Mouse (Mus musculus) heart, embryonic 13.5 days (tissue): ENCODE data around the gene Pola1. TPM values are rescaled to one million over a fixed set of nuclear protein-coding genes. Genes with fewer than 3 reads are reported as not detected.

ENCODE experiments used
- ATAC-seq: fragments of 200-750 bp; cut with Nextera tagmentation; 2 replicates; pipeline ENCODE4 v1.8.0; 2017; ENCODE audit warnings: moderate TSS enrichment; ENCODE audit not compliant: insufficient number of reproducible peaks, low FRiP score, low TSS enrichment; ENCODE audit errors: extremely low read depth
- H3K27ac ChIP-seq: fragments of 300-500 bp; sonication (generic); replicated peaks from 2 replicates; pipeline ENCODE4 v1.5.1; 2015; ENCODE audit warnings: moderate library complexity, mild to moderate bottlenecking, inconsistent platforms
- H3K27me3 ChIP-seq: fragments of 300-500 bp; sonication (generic); replicated peaks from 2 replicates; pipeline ENCODE4 v1.6.1; 2015; ENCODE audit warnings: mild to moderate bottlenecking, inconsistent platforms
- H3K36me3 ChIP-seq: fragments of 300-500 bp; sonication (generic); 2 replicates; pipeline ENCODE4 v1.6.1; 2015; ENCODE audit warnings: mild to moderate bottlenecking, inconsistent platforms
- H3K4me1 ChIP-seq: fragments of 300-500 bp; sonication (generic); 2 replicates; pipeline ENCODE4 v1.6.1; 2015; ENCODE audit warnings: inconsistent platforms
- H3K4me2 ChIP-seq: fragments of 300-500 bp; sonication (generic); 2 replicates; pipeline ENCODE4 v1.6.1; 2015; ENCODE audit warnings: inconsistent platforms, mild to moderate bottlenecking, moderate library complexity
- H3K4me3 ChIP-seq: fragments of 300-500 bp; sonication (generic); 2 replicates; pipeline ENCODE4 v1.5.1; 2015; ENCODE audit warnings: moderate library complexity, mild to moderate bottlenecking, inconsistent platforms
- H3K9ac ChIP-seq: fragments of 300-500 bp; sonication (generic); 2 replicates; pipeline ENCODE4 v1.6.1; 2015; ENCODE audit warnings: inconsistent platforms, mild to moderate bottlenecking, moderate library complexity
- H3K9me3 ChIP-seq: fragments of 300-500 bp; sonication (generic); 2 replicates; pipeline ENCODE4 v1.6.1; 2016; ENCODE audit warnings: inconsistent platforms
- WGBS: fragments of 180-500 bp; shearing (Covaris S2); methylation state at CpG from one replicate; pipeline ENCODE4 v1.1.7; 2015; ENCODE audit warnings: mixed read lengths; 5-methylcytosine and 5-hydroxymethylcytosine counted together
- polyA plus RNA-seq: library from polyadenylated mRNA; unstranded; fragments of >200 nt; fragmentation: Nextera tagmentation; extraction: Ambion mirVana; gene quantifications from 2 replicates; pipeline ENCODE4 v1.2.1, GENCODE M21; 2015

The Pola1 gene
- polyA plus RNA-seq, 1 experiment from 2014 or later: 9.8 TPM

DNA sequence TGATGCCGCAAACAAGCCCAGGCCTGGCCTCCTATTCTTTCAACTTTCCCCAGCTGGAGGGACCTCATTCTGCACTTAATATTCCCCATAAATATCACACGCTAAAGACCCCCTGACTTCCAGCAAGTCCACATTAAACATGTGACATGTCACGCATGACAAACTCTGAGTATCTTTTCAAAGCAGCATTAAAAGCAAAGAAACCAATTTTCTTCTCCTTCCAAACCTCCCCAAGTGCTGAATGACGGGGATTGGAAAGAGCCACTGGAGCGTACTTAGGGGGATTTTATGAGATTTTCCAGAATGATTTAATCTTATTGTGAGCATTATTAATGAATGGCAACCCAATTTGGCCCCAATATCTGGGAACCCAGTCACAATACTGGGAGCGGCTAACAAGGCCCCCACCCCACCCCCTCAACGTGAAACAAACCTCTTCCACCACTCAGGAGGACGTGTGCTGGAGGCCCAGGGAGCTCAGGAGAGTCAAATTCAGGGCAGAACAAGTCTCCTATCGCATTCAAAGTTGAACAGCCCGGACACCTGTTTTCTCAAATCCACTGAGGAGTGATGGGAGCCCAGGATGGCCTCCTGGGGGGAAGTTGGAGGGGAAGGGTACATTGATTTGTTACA is 331.7 kb downstream of the Pola1 start:
- ATAC-seq: no peak
- 17% methylated on average over 10 of the region's 10 CpGs for WGBS
- Histone ChIP-seq H3K4me1 (peaks cover 6% of the 10 kb centered on the region; the same call in 1 of the 2 replicates), H3K4me3 (no peak overlapping the region), H3K9me3 (no peaks in the 10 kb centered on the region), H3K4me2 (no peak overlapping the region), H3K27me3 (peaks cover 91% of the 10 kb centered on the region), H3K9ac (no peak overlapping the region), H3K27ac (no peak overlapping the region), H3K36me3 (no peaks in the 10 kb centered on the region)

DNA sequence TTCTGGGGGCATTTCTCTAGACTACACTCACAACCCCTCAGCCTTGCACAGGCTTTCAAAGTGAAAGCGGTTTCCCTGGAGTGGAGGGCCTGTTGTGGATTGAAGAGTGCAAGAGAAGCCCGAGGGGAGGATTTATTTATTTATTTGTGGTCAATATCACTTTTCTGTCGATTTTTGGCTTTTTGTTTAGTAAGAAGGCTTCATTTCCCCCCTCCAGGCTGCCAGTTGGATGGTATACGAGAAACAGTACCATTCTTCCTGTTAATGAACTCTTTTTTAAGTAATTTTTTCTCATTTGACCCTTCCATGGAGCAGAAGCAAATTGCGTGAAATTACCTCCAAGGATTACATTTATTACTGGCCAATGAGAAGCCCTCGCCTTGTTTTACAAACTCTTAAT is 332.2 kb downstream of the Pola1 start:
- Histone ChIP-seq H3K9ac (no peak overlapping the region), H3K4me2 (peak overlapping the region; percentile 66), H3K4me1 (peaks cover 6% of the 10 kb centered on the region; the same call in 1 of the 2 replicates), H3K4me3 (peak overlapping the region; percentile 46; the same call in 1 of the 2 replicates), H3K27me3 (peaks cover 93% of the 10 kb centered on the region), H3K27ac (no peak overlapping the region), H3K9me3 (no peaks in the 10 kb centered on the region), H3K36me3 (no peaks in the 10 kb centered on the region)
- ATAC-seq: no peak
- WGBS: 22% methylated on average over 6 of the region's 6 CpGs

DNA sequence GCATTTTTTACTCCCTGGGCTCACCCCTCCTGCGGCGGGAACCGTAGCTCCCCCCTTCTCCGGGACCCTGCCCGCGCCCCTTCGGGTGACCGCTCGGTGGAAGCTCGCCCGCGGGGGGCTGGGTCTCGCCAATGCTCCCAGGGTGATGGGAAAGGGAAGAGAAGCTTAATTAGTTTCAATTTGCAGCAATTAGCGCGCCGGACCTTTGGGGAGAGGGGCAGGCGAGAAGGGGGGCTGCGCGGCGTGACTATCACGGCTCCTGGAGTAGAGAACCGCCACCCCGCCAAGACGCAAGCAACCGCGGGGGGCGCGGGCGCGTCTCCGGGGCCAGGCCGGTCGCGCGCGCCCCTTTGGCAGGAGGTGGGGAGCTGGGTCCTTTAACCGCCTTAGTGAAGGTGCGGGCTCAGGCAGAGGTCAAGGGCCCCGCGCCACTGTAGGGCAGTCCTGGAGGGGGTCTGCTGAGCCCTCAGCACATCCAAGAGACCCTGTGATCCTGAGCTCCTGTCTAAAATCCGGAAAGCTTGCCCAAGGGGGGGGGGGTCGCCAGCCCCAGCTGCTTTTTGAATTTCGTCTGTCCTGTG is 332.8 kb downstream of the Pola1 start:
- WGBS: 13% methylated on average over 43 of the region's 43 CpGs
- peak overlapping the region; percentile 66 for H3K4me2 ChIP-seq
- H3K9ac ChIP-seq: no peak overlapping the region
- H3K27me3 ChIP-seq: peaks cover 96% of the 10 kb centered on the region
- H3K27ac ChIP-seq: no peak overlapping the region
- H3K4me1 ChIP-seq: peaks cover 6% of the 10 kb centered on the region; the same call in 1 of the 2 replicates
- no peak for ATAC-seq
- no peaks in the 10 kb centered on the region for H3K9me3 ChIP-seq
- no peaks in the 10 kb centered on the region for H3K36me3 ChIP-seq
- H3K4me3 ChIP-seq: peak overlapping the region; percentile 46

DNA sequence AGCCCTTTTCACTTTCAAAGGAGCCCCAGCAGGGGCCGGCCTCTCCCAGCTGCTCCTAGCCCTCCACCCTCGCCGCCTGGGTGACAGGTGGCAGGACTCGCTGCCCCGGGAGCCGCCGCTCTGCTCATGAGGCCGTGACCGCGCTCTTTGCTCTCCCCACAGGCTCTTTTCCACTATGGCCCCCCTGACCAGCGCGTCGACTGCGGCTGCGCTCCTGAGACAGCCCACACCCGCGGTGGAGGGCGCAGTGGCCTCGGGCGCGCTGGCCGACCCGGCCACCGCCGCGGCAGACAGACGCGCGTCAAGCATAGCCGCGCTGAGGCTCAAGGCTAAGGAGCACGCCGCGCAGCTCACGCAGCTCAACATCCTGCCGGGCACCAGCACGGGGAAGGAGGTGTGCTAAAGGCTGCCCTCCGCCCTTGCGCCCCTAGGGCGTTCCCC is 334.9 kb downstream of the Pola1 start:
- H3K9me3 ChIP-seq: no peaks in the 10 kb centered on the region
- whole genome bisulfite sequencing: 11% methylated on average over 38 of the region's 40 CpGs
- no peak for ATAC-seq
- H3K9ac ChIP-seq: no peak overlapping the region
- H3K27ac ChIP-seq: no peak overlapping the region
- H3K4me2 ChIP-seq: peak overlapping the region; percentile 69
- H3K27me3 ChIP-seq: peaks cover 100% of the 10 kb centered on the region
- no peaks in the 10 kb centered on the region for H3K36me3 ChIP-seq
- peak overlapping the region; percentile 44 for H3K4me3 ChIP-seq
- peaks cover 6% of the 10 kb centered on the region; the same call in 1 of the 2 replicates for H3K4me1 ChIP-seq

DNA sequence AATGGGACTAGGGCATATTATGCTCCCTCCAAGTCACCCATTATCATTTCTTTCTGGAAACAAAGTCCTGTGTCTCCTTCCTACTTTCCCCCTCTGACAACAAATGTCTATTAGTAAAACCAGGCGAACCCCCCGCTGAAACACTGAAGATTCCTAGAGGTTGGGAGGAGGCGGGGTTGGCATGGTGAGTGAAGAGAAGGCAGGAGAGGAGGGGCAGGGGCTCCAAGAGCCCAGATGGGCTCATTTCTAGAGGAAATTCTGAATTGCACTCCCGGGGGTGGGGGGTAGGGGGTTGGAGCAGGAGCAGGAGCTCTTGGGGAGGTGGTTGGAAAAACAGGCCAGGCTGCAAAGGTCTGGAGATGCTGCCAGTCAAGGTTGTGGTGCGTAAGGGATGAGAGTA is 336.1 kb downstream of the Pola1 start:
- peaks cover 6% of the 10 kb centered on the region; the same call in 1 of the 2 replicates for H3K4me1 ChIP-seq
- peaks cover 100% of the 10 kb centered on the region for H3K27me3 ChIP-seq
- H3K9ac ChIP-seq: no peak overlapping the region
- H3K27ac ChIP-seq: no peak overlapping the region
- H3K4me3 ChIP-seq: no peak overlapping the region
- H3K9me3 ChIP-seq: no peaks in the 10 kb centered on the region
- H3K36me3 ChIP-seq: no peaks in the 10 kb centered on the region
- no peak for ATAC-seq
- no peak overlapping the region for H3K4me2 ChIP-seq
- WGBS: 2% methylated on average over 5 of the region's 5 CpGs

DNA sequence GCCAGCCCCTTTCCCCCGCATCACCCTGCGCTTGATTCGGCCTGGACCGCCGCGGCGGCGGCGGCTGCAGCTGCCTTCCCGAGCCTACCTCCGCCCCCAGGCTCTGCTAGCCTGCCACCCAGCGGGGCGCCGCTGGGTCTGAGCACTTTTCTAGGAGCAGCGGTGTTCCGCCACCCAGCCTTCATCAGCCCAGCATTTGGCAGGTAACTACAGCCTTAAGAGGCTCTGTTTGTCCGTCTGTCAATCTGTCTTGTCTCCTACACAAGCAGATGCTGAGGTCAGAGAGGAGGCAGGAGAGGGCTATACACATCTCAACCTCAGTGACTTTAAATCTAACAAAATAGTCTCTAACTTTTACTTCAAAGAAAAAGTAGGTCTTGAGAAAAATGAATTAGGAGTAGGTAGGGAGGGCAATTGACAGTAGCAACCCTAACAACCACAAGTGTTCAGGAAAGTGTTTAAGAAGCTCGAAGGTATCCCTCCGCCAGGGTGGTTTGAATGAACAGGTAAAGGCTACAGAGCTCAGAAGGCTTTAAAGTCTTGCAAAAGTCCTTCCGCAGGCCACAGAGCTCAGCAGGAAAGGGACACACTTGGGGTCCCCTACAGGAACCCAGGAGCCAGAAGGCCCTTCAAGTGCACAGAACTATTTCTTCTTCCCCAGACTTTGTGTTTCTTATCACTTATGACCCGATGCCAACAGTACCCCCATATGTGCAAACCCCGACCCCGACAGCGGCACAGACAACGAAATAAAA is 337.0 kb downstream of the Pola1 start:
- Histone ChIP-seq H3K9me3 (no peaks in the 10 kb centered on the region), H3K4me1 (peaks cover 6% of the 10 kb centered on the region; the same call in 1 of the 2 replicates), H3K36me3 (no peaks in the 10 kb centered on the region), H3K4me2 (no peak overlapping the region), H3K4me3 (no peak overlapping the region), H3K9ac (no peak overlapping the region), H3K27me3 (peaks cover 100% of the 10 kb centered on the region), H3K27ac (no peak overlapping the region)
- WGBS: 9% methylated on average over 25 of the region's 25 CpGs
- no peak for ATAC-seq

DNA sequence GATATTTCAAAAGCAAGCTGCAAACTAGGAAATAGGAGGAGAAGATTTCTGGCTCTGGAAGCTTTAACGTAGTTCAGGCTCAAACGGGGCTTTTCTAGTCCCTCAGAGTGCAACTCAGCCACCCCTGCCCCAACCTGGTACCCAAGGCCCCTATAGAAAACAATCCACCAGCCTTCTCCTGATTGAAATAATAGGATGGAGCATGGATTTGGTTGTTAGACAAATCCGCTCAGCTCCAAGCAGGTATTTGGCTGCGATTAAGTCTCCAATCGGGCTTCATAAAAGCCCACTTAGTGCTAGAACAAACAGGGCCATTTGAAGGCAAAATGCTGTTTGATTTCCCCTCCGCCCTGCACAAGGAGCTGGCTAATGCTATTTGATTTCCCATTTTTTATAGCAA is 339.9 kb downstream of the Pola1 start:
- Histone ChIP-seq H3K4me3 (no peak overlapping the region), H3K9ac (no peak overlapping the region), H3K4me1 (peaks cover 10% of the 10 kb centered on the region), H3K27ac (no peak overlapping the region), H3K27me3 (peaks cover 100% of the 10 kb centered on the region), H3K9me3 (no peaks in the 10 kb centered on the region), H3K4me2 (no peak overlapping the region), H3K36me3 (no peaks in the 10 kb centered on the region)
- WGBS: 8% methylated on average over 6 of the region's 6 CpGs
- ATAC-seq: no peak

DNA sequence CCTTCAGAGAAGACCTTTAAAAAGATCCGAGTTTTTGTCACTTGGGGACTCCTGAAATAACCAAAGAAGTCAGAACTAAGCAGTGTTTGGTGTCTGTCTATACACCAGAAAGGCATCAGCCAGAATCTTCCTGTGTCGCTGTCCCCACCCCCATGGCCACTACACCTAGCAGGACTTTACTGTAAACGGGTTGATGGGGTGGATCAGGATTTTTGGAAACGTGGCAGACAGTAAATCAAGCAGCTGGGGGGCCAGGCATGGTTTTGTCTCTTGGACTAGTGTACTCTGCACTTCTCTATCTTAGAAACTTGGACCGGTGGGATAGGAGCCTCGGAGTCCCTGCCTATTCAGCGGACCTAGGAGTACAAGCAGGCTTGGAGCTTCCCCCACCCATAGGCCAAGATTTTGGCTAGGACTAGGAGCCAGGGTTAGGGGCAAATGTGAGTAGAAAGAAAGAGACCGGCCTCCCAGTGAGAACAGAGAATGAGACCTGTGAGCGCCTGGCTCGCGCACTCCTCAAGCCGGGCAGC is 342.0 kb downstream of the Pola1 start:
- Histone ChIP-seq H3K27me3 (peaks cover 100% of the 10 kb centered on the region), H3K27ac (no peak overlapping the region), H3K36me3 (no peaks in the 10 kb centered on the region), H3K9ac (no peak overlapping the region), H3K4me3 (no peak overlapping the region), H3K4me2 (no peak overlapping the region), H3K4me1 (peaks cover 10% of the 10 kb centered on the region), H3K9me3 (no peaks in the 10 kb centered on the region)
- ATAC-seq: no peak
- 15% methylated on average over 12 of the region's 12 CpGs for WGBS

DNA sequence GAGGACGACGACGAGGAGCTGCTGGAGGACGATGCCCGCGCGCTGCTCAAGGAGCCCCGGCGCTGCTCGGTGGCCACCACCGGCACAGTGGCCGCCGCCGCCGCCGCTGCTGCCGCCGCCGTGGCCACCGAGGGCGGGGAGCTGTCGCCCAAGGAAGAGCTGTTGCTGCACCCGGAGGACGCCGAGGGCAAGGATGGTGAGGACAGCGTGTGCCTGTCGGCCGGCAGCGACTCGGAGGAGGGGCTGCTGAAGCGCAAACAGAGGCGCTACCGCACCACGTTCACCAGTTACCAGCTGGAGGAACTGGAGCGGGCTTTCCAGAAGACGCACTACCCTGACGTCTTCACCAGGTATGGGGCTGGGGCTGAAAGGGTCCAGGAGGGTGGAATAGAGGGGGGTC is 342.9 kb downstream of the Pola1 start:
- peak overlapping the region; percentile 76 for H3K4me2 ChIP-seq
- H3K27me3 ChIP-seq: peaks cover 100% of the 10 kb centered on the region
- H3K36me3 ChIP-seq: no peaks in the 10 kb centered on the region
- WGBS: 8% methylated on average over 37 of the region's 37 CpGs
- H3K9me3 ChIP-seq: no peaks in the 10 kb centered on the region
- peaks cover 10% of the 10 kb centered on the region for H3K4me1 ChIP-seq
- H3K27ac ChIP-seq: no peak overlapping the region
- peak overlapping the region; percentile 50 for H3K4me3 ChIP-seq
- no peak for ATAC-seq
- no peak overlapping the region for H3K9ac ChIP-seq

DNA sequence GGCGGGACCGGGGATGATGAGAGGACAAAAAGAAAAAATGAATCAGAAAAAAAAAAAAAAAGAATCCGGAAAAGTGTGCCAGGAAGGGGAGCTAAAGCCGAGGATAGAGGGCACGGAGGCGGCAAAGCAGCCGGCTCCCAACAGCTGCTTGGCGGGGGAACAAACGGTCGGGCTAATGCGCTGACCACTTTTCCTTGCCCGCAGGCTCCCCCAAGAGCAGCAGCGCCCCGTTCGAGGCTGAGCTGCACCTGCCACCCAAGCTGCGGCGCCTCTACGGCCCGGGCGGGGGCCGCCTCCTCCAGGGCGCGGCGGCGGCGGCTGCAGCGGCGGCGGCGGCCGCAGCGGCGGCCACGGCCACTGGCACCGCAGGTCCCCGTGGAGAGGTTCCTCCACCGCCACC is 343.6 kb downstream of the Pola1 start:
- Histone ChIP-seq H3K27me3 (peaks cover 97% of the 10 kb centered on the region), H3K9ac (no peak overlapping the region), H3K4me3 (peak overlapping the region; percentile 50), H3K36me3 (no peaks in the 10 kb centered on the region), H3K4me2 (peak overlapping the region; percentile 76), H3K4me1 (peaks cover 10% of the 10 kb centered on the region), H3K27ac (no peak overlapping the region), H3K9me3 (no peaks in the 10 kb centered on the region)
- ATAC-seq: no peak
- WGBS: 8% methylated on average over 23 of the region's 37 CpGs

DNA sequence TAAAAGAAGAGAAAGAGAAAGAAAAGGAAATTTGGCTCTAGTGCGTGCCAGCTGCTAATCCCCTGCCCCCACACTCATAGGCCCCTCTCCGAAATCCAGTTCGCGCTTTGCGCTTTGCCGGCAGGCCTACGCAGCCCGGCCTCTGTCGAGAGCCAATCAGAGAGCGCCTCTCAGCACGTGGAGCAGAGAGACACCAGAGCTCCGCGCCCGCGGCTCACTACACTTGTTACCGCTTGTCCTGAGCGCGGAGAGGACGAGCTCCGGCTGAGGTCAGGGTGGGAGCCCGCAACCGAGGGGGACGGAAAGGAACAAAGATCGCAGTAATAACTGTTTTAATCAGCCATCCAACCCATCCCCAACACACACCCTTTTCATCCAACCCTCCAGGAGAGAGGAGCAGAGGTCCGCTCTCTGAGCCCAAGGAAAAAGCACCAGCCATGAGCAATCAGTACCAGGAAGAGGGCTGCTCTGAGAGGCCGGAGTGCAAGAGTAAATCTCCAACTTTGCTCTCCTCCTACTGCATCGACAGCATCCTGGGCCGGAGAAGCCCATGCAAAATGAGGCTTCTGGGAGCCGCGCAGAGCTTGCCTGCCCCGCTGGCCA is 345.6 kb downstream of the Pola1 start, which contains the start of gene Arx:
TSS of gene Arx (plus strand) at position 155 of the 603 bp plus-strand sequence.
- Histone ChIP-seq H3K27me3 (peaks cover 97% of the 10 kb centered on the region), H3K4me1 (peaks cover 10% of the 10 kb centered on the region), H3K36me3 (no peaks in the 10 kb centered on the region), H3K9me3 (no peaks in the 10 kb centered on the region), H3K4me2 (peak within 1 kb of the TSS; percentile 48), H3K9ac (no peak within 1 kb of the TSS), H3K4me3 (0 out of 2 replicates have a peak within 1 kb of the TSS, but pooled peaks have one; percentile 16), H3K27ac (no peak within 1 kb of the TSS)
- WGBS: 11% methylated on average over 30 of the region's 31 CpGs
- ATAC-seq: no peak
